Comparison of ENCODE assay signal across 19 mouse cellular contexts in genomic region chr6:122390720-122391119, GRCm38 (mm10). TPM values are rescaled to one million over a fixed set of nuclear protein-coding genes. Genes with fewer than 3 reads are reported as not detected.
DNase-seq lines count a peak whose midpoint lies in the region; ATAC-seq and TF ChIP-seq lines count a peak whose summit lies in the region.
"Had no signal": no experiment of that assay in that cellular context is flagged by ENCODE, and none has a peak within 500 bp of the region (broad histone marks: within the 10 kb centered on the region; RNA-seq: fewer than 3 reads in every experiment).

No protein-coding gene starts in this region.

- H3K4me1 ChIP-seq in heart, embryonic 11.5 days (ENCODE audit: control insufficient read depth, insufficient read depth, low read length): peaks cover 27% of the 10 kb centered on the region
- peaks cover 28% of the 10 kb centered on the region for H3K4me1 ChIP-seq in testis, adult 2 months (ENCODE audit: control insufficient read depth, insufficient read depth, low read length)
- H3K4me1 ChIP-seq: hindbrain, embryonic 15.5 days; neural tube, embryonic 13.5 days had no signal

- 0 out of 2 replicates have a peak overlapping the region, but pooled peaks have one; percentile 46 for H3K9ac ChIP-seq in heart, embryonic 11.5 days (ENCODE audit: low read depth, low read length)
- H3K9ac ChIP-seq: hindbrain, embryonic 15.5 days; midbrain, embryonic 15.5 days; neural tube, embryonic 13.5 days had no signal

- TF ChIP-seq POLR2A in testis, adult 2 months (IDR thresholded peaks at IDR 0.05; ENCODE audit: control insufficient read depth, low read depth, low read length): peak; percentile 31; the same call in 1 of the 2 replicates

- peak overlapping the region; percentile 50 for H3K27ac ChIP-seq in heart, embryonic 11.5 days (ENCODE audit: low read depth, low read length)
- H3K27ac ChIP-seq in testis, adult 2 months (ENCODE audit: control insufficient read depth, insufficient read depth, low read depth, low read length): peak overlapping the region; percentile 94
- H3K27ac ChIP-seq: hindbrain, embryonic 15.5 days; kidney, postnatal 0 days; midbrain, embryonic 15.5 days; neural tube, embryonic 13.5 days had no signal

- 37% methylated on average over 13 of the region's 13 CpGs for WGBS in heart, embryonic 11.5 days (ENCODE audit: insufficient replicate concordance)

- peaks cover 4% of the 10 kb centered on the region for H3K9me3 ChIP-seq in heart, embryonic 11.5 days (replicated peaks; ENCODE audit: control insufficient read depth, low read length)
- H3K9me3 ChIP-seq: hindbrain, embryonic 15.5 days; midbrain, embryonic 15.5 days; neural tube, embryonic 13.5 days had no signal

- H3K4me3 ChIP-seq in heart, embryonic 11.5 days (ENCODE audit: low read depth, low read length): no peak overlapping the region
- H3K4me3 ChIP-seq in testis, adult 2 months (ENCODE audit: control insufficient read depth, low read depth, low read length): peak overlapping the region; percentile 75
- H3K4me3 ChIP-seq: hindbrain, embryonic 15.5 days; midbrain, embryonic 15.5 days; neural tube, embryonic 13.5 days had no signal

- no peak for TF ChIP-seq CTCF in testis, adult 2 months (IDR thresholded peaks at IDR 0.05; ENCODE audit: control insufficient read depth, insufficient read depth, insufficient replicate concordance, low read depth, low read length)

- peak; percentile 37 for ATAC-seq in heart, embryonic 11.5 days (replicated peaks; ENCODE audit: insufficient number of reproducible peaks, low FRiP score, low TSS enrichment)
- ATAC-seq: Patski had no signal

- peak overlapping the region; percentile 45 for H3K4me2 ChIP-seq in heart, embryonic 11.5 days
- H3K4me2 ChIP-seq: hindbrain, embryonic 15.5 days; midbrain, embryonic 15.5 days; neural tube, embryonic 13.5 days had no signal

- no peaks in the 10 kb centered on the region for H3K27me3 ChIP-seq in heart, embryonic 11.5 days (ENCODE audit: control insufficient read depth, insufficient read depth, low read length)
- no peaks in the 10 kb centered on the region for H3K27me3 ChIP-seq in testis, adult 2 months (ENCODE audit: control insufficient read depth, insufficient read depth, low read length)
- H3K27me3 ChIP-seq: hindbrain, embryonic 15.5 days; midbrain, embryonic 15.5 days; neural tube, embryonic 13.5 days had no signal

- no peak for DNase-seq in heart, adult 8-10 months (ENCODE audit: low spot score)
- DNase-seq in testis, postnatal 14 days (ENCODE audit: low spot score): no peak
- peak; percentile 84 for DNase-seq in liver
- no peak for DNase-seq in thymus, postnatal 10 days (ENCODE audit: low spot score in 2 of 2)
- DNase-seq in right cerebral cortex, postnatal 4 days: no peak
- no peak for DNase-seq in spleen, postnatal 14 days (ENCODE audit: low spot score in 2 of 2)
- DNase-seq: adrenal gland, postnatal 14 days; cerebellum, adult 11-12 months; embryo, embryonic 11 days; lung, postnatal 14 days; retina, postnatal 1 day; thymus, postnatal 36 days had no signal

- H3K36me3 ChIP-seq in heart, embryonic 11.5 days (ENCODE audit: control insufficient read depth, insufficient read depth, low read length): no peaks in the 10 kb centered on the region
- H3K36me3 ChIP-seq in testis, adult 2 months (ENCODE audit: control insufficient read depth, insufficient read depth, low read length): no peaks in the 10 kb centered on the region
- H3K36me3 ChIP-seq: hindbrain, embryonic 15.5 days; midbrain, embryonic 15.5 days; neural tube, embryonic 13.5 days had no signal

RNA-seq across cellular contexts. Expression of gene Phc1, which starts 50.4 kb away (rescaled TPM):
- 15.7 and 17.1 TPM in 2 replicates for polyA plus RNA-seq in heart, embryonic 11.5 days (2014; fragmentation: Nextera tagmentation; extraction: Ambion mirVana)
- 10 to 100 TPM; 15.8 to 22.7 (median 20.1) TPM for total RNA-seq in heart, adult 8-10 months (2022)
- polyA plus RNA-seq in testis, adult 2 months (2012; rRNA removed): 193 and 198 TPM in 2 replicates

Comparison
In these comparisons a context has a peak if more than half of its experiments do, and no peak if none do; other contexts are left out.
1. RNA of gene Phc1, which starts 50.4 kb away (polyA plus RNA-seq): 193 to 198 TPM in testis, adult 2 months; 15.7 to 17.1 TPM in heart, embryonic 11.5 days; every median in the first group is over 10 times any median in the second.